Mouse (Mus musculus): ENCODE measurements around the gene Rfx7.
"Not testable (repeated sequence)": the region's sequence is repeated elsewhere in the genome, so short reads cannot be mapped to it uniquely, and the experiment has no call there.

The Rfx7 gene

GRCm38 (mm10) chr9:72663534-72663918 lies 131.5 kb downstream of the Rfx7 start:
- no peak for DNase-seq (ENCODE audit: low read depth, low spot score)

- no peak for DNase-seq (ENCODE audit: low read depth, low spot score)
These were observed 132.6 kb downstream of the Rfx7 start for GRCm38 (mm10) chr9:72664409-72665351.

DNA sequence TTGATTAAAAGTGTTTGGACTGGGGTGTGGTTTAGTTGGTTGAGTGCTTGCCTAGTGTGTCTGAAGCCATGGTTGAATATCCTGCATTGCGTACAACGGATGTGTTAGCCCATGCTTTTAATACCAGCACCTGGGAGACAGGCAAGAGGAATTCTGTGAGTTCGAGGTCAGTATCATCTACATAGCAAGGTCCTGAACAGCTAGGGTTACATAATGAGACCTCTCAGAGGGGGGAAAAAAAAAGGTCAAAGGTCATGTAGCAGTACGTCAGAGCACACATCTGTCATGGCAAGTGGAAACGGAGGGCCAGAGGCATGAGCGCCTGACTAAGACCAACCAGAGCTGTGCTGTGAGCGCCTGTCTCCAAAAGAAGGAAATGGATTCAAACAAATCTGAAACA lies 133.5 kb downstream of the Rfx7 start:
- peak; percentile 59 for DNase-seq (ENCODE audit: low read depth, low spot score)

DNA sequence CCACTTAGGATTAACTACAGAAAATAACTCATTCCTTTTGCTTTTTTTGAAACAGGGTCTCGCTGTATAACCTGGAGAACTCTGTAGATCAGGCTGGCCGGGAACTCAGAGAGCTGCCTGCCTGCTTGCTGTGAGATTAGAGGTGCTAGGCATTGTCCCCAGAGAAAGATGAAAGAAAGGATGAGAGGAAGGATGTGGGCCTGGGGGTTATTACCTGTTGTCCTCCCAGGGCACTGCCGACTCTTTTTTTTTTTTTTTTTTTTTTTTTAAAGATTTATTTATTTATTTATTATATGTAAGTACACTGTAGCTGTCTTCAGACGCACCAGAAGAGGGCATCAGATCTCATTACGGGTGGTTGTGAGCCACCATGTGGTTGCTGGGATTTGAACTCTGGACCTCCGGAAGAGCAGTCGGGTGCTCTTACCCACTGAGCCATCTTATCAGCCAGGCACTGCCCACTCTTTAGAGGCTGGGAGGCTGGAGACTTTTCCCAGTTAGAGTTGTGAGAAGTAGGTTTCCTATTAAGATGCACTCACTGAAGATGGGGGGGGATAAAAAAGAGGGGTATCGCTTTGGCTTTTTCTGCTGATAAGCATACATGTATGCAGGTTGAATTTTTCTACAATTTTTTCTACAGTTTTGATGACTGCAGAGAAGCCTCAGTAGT lies 134.4 kb downstream of the Rfx7 start:
- DNase-seq (ENCODE audit: low read depth, low spot score), result not testable (repeated sequence)

GRCm38 (mm10) chr9:72667126-72667525 lies 135.1 kb downstream of the Rfx7 start:
- no peak for DNase-seq (ENCODE audit: low read depth, low spot score)

- no peak for DNase-seq (ENCODE audit: low read depth, low spot score)
These were observed 137.3 kb downstream of the Rfx7 start for GRCm38 (mm10) chr9:72669383-72669782.

DNA sequence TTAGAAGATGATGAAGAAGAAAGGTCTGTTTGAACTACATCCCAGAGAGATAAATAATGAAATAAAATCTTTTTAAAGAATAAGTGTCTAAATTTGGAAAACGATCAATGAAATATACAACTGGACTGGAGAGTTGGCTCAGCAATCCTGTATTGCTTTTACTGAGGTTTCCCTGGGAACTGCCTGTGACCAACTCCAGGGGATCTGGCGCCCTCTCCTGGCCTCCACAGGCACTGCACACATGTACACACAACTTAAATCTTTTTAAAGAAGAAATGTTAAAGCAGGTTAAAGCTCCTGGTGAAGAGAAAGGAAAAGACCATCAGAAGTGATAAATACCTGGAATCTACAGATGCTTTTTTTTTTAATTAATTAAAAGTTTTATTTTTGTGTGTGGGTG lies 140.3 kb downstream of the Rfx7 start:
- peak; percentile 83 for DNase-seq (ENCODE audit: low read depth, low spot score)

All from mesoderm, embryonic 11.5 days (tissue).